Mouse (Mus musculus) myocyte (in vitro differentiated cells): ENCODE measurements at regions not wholly inside any gene's neighbourhood (a gene's known extent, or its start where the extent isn't known, plus 50 kb on each side); places are given as distances from the start of the nearest gene placed in this dataset.

Source experiments
- MAX ChIP-seq: IDR thresholded peaks from one replicate; pipeline ENCODE4 v1.6.1; 2011; ENCODE audit warnings: low read depth, mild to moderate bottlenecking, control low read depth
- MYOD1 ChIP-seq, 3 experiments: IDR thresholded peaks; one replicate each; pipeline ENCODE4 v1.6.1; 2011; ENCODE audit warnings: control low read depth in 2 of 3, low read depth in 2 of 3, mild to moderate bottlenecking in 2 of 3, moderate library complexity in 1 of 3; ENCODE audit not compliant: insufficient read length in 2 of 3, control insufficient read depth in 1 of 3
- MYOG ChIP-seq, 3 experiments: IDR thresholded peaks; one replicate each; pipeline ENCODE4 v1.6.1; 2011; ENCODE audit warnings: control low read depth in 2 of 3, low read depth in 2 of 3, mild to moderate bottlenecking in 2 of 3; ENCODE audit not compliant: insufficient read length in 2 of 3, control insufficient read depth in 1 of 3, insufficient read depth in 1 of 3
- POLR2A ChIP-seq: IDR thresholded peaks from one replicate; pipeline ENCODE4 v1.6.1; 2011; ENCODE audit warnings: low read depth, mild to moderate bottlenecking, control low read depth, moderate library complexity; ENCODE audit not compliant: insufficient read length
- REST ChIP-seq: IDR thresholded peaks from one replicate; pipeline ENCODE4 v1.6.1; 2011; ENCODE audit warnings: mild to moderate bottlenecking, control low read depth, moderate library complexity; ENCODE audit not compliant: insufficient read depth, insufficient read length
- TCF12 ChIP-seq: IDR thresholded peaks from one replicate; pipeline ENCODE4 v1.6.1; 2011; ENCODE audit warnings: mild to moderate bottlenecking, control low read depth; ENCODE audit not compliant: poor library complexity, insufficient read depth, severe bottlenecking
- TCF3 ChIP-seq: IDR thresholded peaks from one replicate; pipeline ENCODE4 v1.6.1; 2011; ENCODE audit warnings: low read depth, control low read depth; ENCODE audit not compliant: insufficient read length

DNA sequence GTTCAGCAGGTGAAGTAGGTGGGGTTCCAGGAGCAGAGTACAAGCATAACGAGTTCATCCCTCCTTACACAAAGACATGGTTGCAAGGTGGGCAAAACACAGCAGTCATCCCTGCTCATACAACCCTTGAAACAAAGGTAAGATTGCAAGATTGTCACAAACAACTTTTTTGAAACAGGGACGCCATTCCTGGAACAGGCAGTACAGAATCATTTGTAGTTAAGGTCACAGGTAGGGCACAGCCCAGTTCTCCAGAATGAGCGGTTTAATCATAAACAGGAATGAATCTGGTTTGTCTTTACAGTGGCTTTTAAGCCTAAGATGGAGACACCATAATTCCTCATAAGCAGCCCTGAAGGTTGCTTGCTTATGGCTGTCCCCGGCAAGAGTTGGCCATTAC, 150.1 kb upstream of the Plcz1 start:
- TF ChIP-seq POLR2A (no peak), MAX (no peak), TCF12 (no peak), MYOD1 (IDR thresholded peaks at IDR 0.05; ENCODE audit: control insufficient read depth in 1 of 3, insufficient read length in 2 of 3, low read depth in 2 of 3) (no peak), TCF3 (no peak), MYOG (IDR thresholded peaks at IDR 0.05; ENCODE audit: control insufficient read depth in 1 of 3, insufficient read depth in 1 of 3, insufficient read length in 2 of 3, low read depth in 2 of 3) (no peak), REST (no peak)
